25 mouse cellular contexts compared by ENCODE assay signal in the genomic region with DNA sequence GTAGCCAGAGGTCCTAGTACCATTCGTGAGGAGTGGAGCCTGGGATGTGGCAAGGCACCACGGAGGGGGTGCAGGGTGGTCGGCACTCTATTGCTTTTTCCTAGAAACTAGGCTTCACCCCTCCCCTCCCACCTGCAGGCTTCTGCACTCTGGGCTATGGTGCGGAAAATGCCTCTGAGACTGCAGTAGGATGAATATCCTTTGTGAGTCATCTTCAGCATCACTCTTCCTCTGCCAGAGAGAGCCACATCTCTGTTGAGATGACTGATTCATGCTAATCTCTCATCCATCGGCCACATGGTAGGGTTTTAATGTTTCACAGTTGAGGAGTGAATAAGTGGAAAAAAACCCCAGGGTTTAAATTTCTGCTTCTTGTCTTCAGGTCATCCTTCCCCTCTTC.
"Had no signal": no experiment of that assay in that cellular context is flagged by ENCODE, and none has a peak within 500 bp of the region (broad histone marks: within the 10 kb centered on the region; RNA-seq: fewer than 3 reads in every experiment).

No protein-coding gene starts in this region.

- H3K4me3 ChIP-seq: heart, adult 2 months; heart, embryonic 13.5 days; heart, embryonic 15.5 days; hindbrain, embryonic 13.5 days; hindbrain, embryonic 15.5 days; kidney, embryonic 15.5 days; layer of hippocampus, adult 2 months; left cerebral cortex, adult 2 months; limb, embryonic 10.5 days; limb, embryonic 12.5 days had no signal

- H3K9ac ChIP-seq: heart, embryonic 13.5 days; heart, embryonic 15.5 days; hindbrain, embryonic 13.5 days; hindbrain, embryonic 15.5 days; kidney, embryonic 15.5 days; limb, embryonic 12.5 days had no signal

- H3K27ac ChIP-seq: heart, adult 2 months; heart, embryonic 13.5 days; heart, embryonic 15.5 days; hindbrain, embryonic 13.5 days; hindbrain, embryonic 15.5 days; hindbrain, postnatal 0 days; kidney, embryonic 15.5 days; kidney, postnatal 0 days; layer of hippocampus, adult 2 months; left cerebral cortex, adult 2 months; limb, embryonic 10.5 days; limb, embryonic 12.5 days had no signal

- H3K27me3 ChIP-seq: heart, embryonic 13.5 days; heart, embryonic 15.5 days; hindbrain, embryonic 13.5 days; hindbrain, embryonic 15.5 days; kidney, embryonic 15.5 days; limb, embryonic 12.5 days had no signal

- H3K9me3 ChIP-seq: heart, embryonic 13.5 days; heart, embryonic 15.5 days; hindbrain, embryonic 13.5 days; hindbrain, embryonic 15.5 days; kidney, embryonic 15.5 days; limb, embryonic 10.5 days; limb, embryonic 12.5 days had no signal

- ATAC-seq: hindbrain, postnatal 0 days; intestine, embryonic 16.5 days had no signal

- DNase-seq: gastrocnemius, postnatal 14 days; gastrocnemius, postnatal 36 days; heart, adult 11 months; heart, adult 2 months; heart, postnatal 14 days; heart, postnatal 36 days; kidney, adult 11 months; kidney, adult 2 months; kidney, adult 9 months; kidney, postnatal 14 days; kidney, postnatal 4 days; liver had no signal

- H3K4me1 ChIP-seq: heart, embryonic 13.5 days had no signal

- H3K4me2 ChIP-seq: heart, embryonic 11.5 days; heart, embryonic 13.5 days; heart, embryonic 15.5 days; hindbrain, embryonic 13.5 days; hindbrain, embryonic 15.5 days; kidney, embryonic 15.5 days; limb, embryonic 12.5 days had no signal

- H3K36me3 ChIP-seq: heart, embryonic 13.5 days; heart, embryonic 15.5 days; hindbrain, embryonic 13.5 days; hindbrain, embryonic 15.5 days; kidney, embryonic 15.5 days; limb, embryonic 10.5 days; limb, embryonic 12.5 days had no signal
